Mouse (Mus musculus): ENCODE results near the gene Nod2. TPM values are rescaled to one million over a fixed set of nuclear protein-coding genes. Genes with fewer than 3 reads are reported as not detected.

Gene Nod2
- polyA plus RNA-seq, 1 experiment from 2014 or later, result 0.17 TPM

GRCm38 (mm10) chr8:88655334-88655733, 8.2 kb downstream of the Nod2 start:
- DNase-seq (ENCODE audit: low spot score) (no peak), ATAC-seq (replicated peaks; ENCODE audit: insufficient number of reproducible peaks, low FRiP score, low TSS enrichment, low read depth) (no peak)
- H3K4me3 ChIP-seq (ENCODE audit: low read depth, low read length), result no peak overlapping the region
- no peak overlapping the region for H3K9ac ChIP-seq (replicated peaks; ENCODE audit: low read length)
- no peaks in the 10 kb centered on the region for H3K4me1 ChIP-seq (ENCODE audit: control insufficient read depth, insufficient read depth, low read length)
- no peaks in the 10 kb centered on the region for H3K9me3 ChIP-seq (replicated peaks; ENCODE audit: control insufficient read depth, low read length)
- H3K27ac ChIP-seq (replicated peaks; ENCODE audit: low read depth, low read length), result no peak overlapping the region
- no peak overlapping the region for H3K4me2 ChIP-seq (ENCODE audit: low read depth, low read length)
- no peaks in the 10 kb centered on the region for H3K27me3 ChIP-seq (ENCODE audit: control insufficient read depth, insufficient read depth, low read length)
- no peaks in the 10 kb centered on the region for H3K36me3 ChIP-seq (replicated peaks; ENCODE audit: control insufficient read depth, insufficient read depth, low read depth, low read length)

- no peaks in the 10 kb centered on the region for H3K4me1 ChIP-seq (ENCODE audit: control insufficient read depth, insufficient read depth, low read length)
- H3K4me2 ChIP-seq (ENCODE audit: low read depth, low read length), result no peak overlapping the region
- no peaks in the 10 kb centered on the region for H3K27me3 ChIP-seq (ENCODE audit: control insufficient read depth, insufficient read depth, low read length)
- H3K9ac ChIP-seq (replicated peaks; ENCODE audit: low read length), result no peak overlapping the region
- DNase-seq (ENCODE audit: low spot score) (no peak), ATAC-seq (replicated peaks; ENCODE audit: insufficient number of reproducible peaks, low FRiP score, low TSS enrichment, low read depth) (no peak)
- no peaks in the 10 kb centered on the region for H3K36me3 ChIP-seq (replicated peaks; ENCODE audit: control insufficient read depth, insufficient read depth, low read depth, low read length)
- H3K4me3 ChIP-seq (ENCODE audit: low read depth, low read length), result no peak overlapping the region
- no peaks in the 10 kb centered on the region for H3K9me3 ChIP-seq (replicated peaks; ENCODE audit: control insufficient read depth, low read length)
- WGBS, result 89% methylated on average over 3 of the region's 3 CpGs
- no peak overlapping the region for H3K27ac ChIP-seq (replicated peaks; ENCODE audit: low read depth, low read length)
Measured at GRCm38 (mm10) chr8:88659873-88660272, 12.8 kb downstream of the Nod2 start.

- no peaks in the 10 kb centered on the region for H3K36me3 ChIP-seq (replicated peaks; ENCODE audit: control insufficient read depth, insufficient read depth, low read depth, low read length)
- H3K4me2 ChIP-seq (ENCODE audit: low read depth, low read length), result no peak overlapping the region
- DNase-seq (ENCODE audit: low spot score) (no peak), ATAC-seq (replicated peaks; ENCODE audit: insufficient number of reproducible peaks, low FRiP score, low TSS enrichment, low read depth) (no peak)
- H3K27me3 ChIP-seq (ENCODE audit: control insufficient read depth, insufficient read depth, low read length), result no peaks in the 10 kb centered on the region
- no peaks in the 10 kb centered on the region for H3K4me1 ChIP-seq (ENCODE audit: control insufficient read depth, insufficient read depth, low read length)
- no peak overlapping the region for H3K9ac ChIP-seq (replicated peaks; ENCODE audit: low read length)
- H3K27ac ChIP-seq (replicated peaks; ENCODE audit: low read depth, low read length), result no peak overlapping the region
- H3K4me3 ChIP-seq (ENCODE audit: low read depth, low read length), result no peak overlapping the region
- 78% methylated on average over 6 of the region's 6 CpGs for WGBS
- H3K9me3 ChIP-seq (replicated peaks; ENCODE audit: control insufficient read depth, low read length), result no peaks in the 10 kb centered on the region
Measured at GRCm38 (mm10) chr8:88662401-88662821, 15.3 kb downstream of the Nod2 start.

GRCm38 (mm10) chr8:88664121-88664520, 17.0 kb downstream of the Nod2 start:
- WGBS, result 79% methylated on average over 16 of the region's 16 CpGs
- Histone ChIP-seq H3K9ac (replicated peaks; ENCODE audit: low read length) (no peak overlapping the region), H3K36me3 (replicated peaks; ENCODE audit: control insufficient read depth, insufficient read depth, low read depth, low read length) (no peaks in the 10 kb centered on the region), H3K4me2 (ENCODE audit: low read depth, low read length) (no peak overlapping the region), H3K4me1 (ENCODE audit: control insufficient read depth, insufficient read depth, low read length) (peaks cover 3% of the 10 kb centered on the region; the same call in 1 of the 2 replicates), H3K27ac (replicated peaks; ENCODE audit: low read depth, low read length) (no peak overlapping the region), H3K9me3 (replicated peaks; ENCODE audit: control insufficient read depth, low read length) (no peaks in the 10 kb centered on the region), H3K27me3 (ENCODE audit: control insufficient read depth, insufficient read depth, low read length) (no peaks in the 10 kb centered on the region), H3K4me3 (ENCODE audit: low read depth, low read length) (no peak overlapping the region)
- ATAC-seq (replicated peaks; ENCODE audit: insufficient number of reproducible peaks, low FRiP score, low TSS enrichment, low read depth) (no peak), DNase-seq (ENCODE audit: low spot score) (no peak)

DNA sequence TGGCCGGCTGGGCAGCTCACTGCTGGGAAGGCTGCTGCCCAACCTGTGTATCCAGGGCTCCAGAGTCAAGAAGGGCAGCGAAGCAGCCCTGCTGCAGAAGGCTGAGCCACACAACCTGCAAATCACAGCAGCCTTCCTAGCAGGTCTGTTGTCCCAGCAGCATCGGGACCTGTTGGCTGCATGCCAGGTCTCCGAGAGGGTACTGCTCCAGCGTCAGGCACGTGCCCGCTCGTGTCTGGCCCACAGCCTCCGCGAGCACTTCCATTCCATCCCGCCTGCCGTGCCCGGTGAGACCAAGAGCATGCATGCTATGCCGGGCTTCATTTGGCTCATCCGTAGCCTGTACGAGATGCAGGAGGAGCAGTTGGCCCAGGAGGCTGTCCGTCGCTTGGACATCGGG, 17.8 kb downstream of the Nod2 start:
- peaks cover 3% of the 10 kb centered on the region; the same call in 1 of the 2 replicates for H3K4me1 ChIP-seq (ENCODE audit: control insufficient read depth, insufficient read depth, low read length)
- no peak overlapping the region for H3K4me3 ChIP-seq (ENCODE audit: low read depth, low read length)
- H3K36me3 ChIP-seq (replicated peaks; ENCODE audit: control insufficient read depth, insufficient read depth, low read depth, low read length), result no peaks in the 10 kb centered on the region
- ATAC-seq (replicated peaks; ENCODE audit: insufficient number of reproducible peaks, low FRiP score, low TSS enrichment, low read depth) (no peak), DNase-seq (ENCODE audit: low spot score) (no peak)
- H3K9ac ChIP-seq (replicated peaks; ENCODE audit: low read length), result no peak overlapping the region
- H3K27ac ChIP-seq (replicated peaks; ENCODE audit: low read depth, low read length), result no peak overlapping the region
- WGBS, result 88% methylated on average over 19 of the region's 19 CpGs
- H3K4me2 ChIP-seq (ENCODE audit: low read depth, low read length), result no peak overlapping the region
- no peaks in the 10 kb centered on the region for H3K9me3 ChIP-seq (replicated peaks; ENCODE audit: control insufficient read depth, low read length)
- no peaks in the 10 kb centered on the region for H3K27me3 ChIP-seq (ENCODE audit: control insufficient read depth, insufficient read depth, low read length)

DNA sequence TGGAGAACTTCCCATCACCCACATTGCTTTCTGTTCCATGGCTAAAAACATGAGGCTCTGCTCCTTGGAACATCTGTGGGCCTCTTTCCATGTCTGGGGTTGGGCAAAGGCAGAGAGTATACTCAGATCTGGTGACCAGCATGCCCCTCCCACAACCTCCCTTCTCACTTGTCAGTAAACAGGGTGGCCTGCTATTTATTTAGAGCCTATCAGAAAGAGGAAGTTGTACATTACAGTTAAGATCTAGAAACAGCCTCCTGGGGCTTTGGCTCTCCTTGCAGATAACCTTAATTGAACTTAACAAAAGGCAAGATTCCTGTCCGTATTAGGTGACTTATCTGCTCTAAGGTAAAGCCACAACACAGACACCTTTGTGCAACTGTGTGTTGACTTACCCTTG, 19.3 kb downstream of the Nod2 start:
- H3K4me3 ChIP-seq (ENCODE audit: low read depth, low read length), result no peak overlapping the region
- DNase-seq (ENCODE audit: low spot score) (no peak), ATAC-seq (replicated peaks; ENCODE audit: insufficient number of reproducible peaks, low FRiP score, low TSS enrichment, low read depth) (no peak)
- no peak overlapping the region for H3K9ac ChIP-seq (replicated peaks; ENCODE audit: low read length)
- no peaks in the 10 kb centered on the region for H3K27me3 ChIP-seq (ENCODE audit: control insufficient read depth, insufficient read depth, low read length)
- no peak overlapping the region for H3K27ac ChIP-seq (replicated peaks; ENCODE audit: low read depth, low read length)
- no peaks in the 10 kb centered on the region for H3K9me3 ChIP-seq (replicated peaks; ENCODE audit: control insufficient read depth, low read length)
- H3K4me1 ChIP-seq (ENCODE audit: control insufficient read depth, insufficient read depth, low read length), result peaks cover 3% of the 10 kb centered on the region; the same call in 1 of the 2 replicates
- WGBS, result 54% methylated on average over 1 of the region's 1 CpGs
- no peaks in the 10 kb centered on the region for H3K36me3 ChIP-seq (replicated peaks; ENCODE audit: control insufficient read depth, insufficient read depth, low read depth, low read length)
- H3K4me2 ChIP-seq (ENCODE audit: low read depth, low read length), result no peak overlapping the region

GRCm38 (mm10) chr8:88668400-88669086, 21.4 kb downstream of the Nod2 start:
- 65% methylated on average over 14 of the region's 14 CpGs for WGBS
- no peaks in the 10 kb centered on the region for H3K9me3 ChIP-seq (replicated peaks; ENCODE audit: control insufficient read depth, low read length)
- DNase-seq (ENCODE audit: low spot score), result peak; percentile 49
- no peaks in the 10 kb centered on the region for H3K27me3 ChIP-seq (ENCODE audit: control insufficient read depth, insufficient read depth, low read length)
- no peak; the same call in 1 of the 2 replicates for ATAC-seq (replicated peaks; ENCODE audit: insufficient number of reproducible peaks, low FRiP score, low TSS enrichment, low read depth)
- no peak overlapping the region for H3K4me3 ChIP-seq (ENCODE audit: low read depth, low read length)
- no peak overlapping the region for H3K27ac ChIP-seq (replicated peaks; ENCODE audit: low read depth, low read length)
- no peaks in the 10 kb centered on the region for H3K36me3 ChIP-seq (replicated peaks; ENCODE audit: control insufficient read depth, insufficient read depth, low read depth, low read length)
- H3K9ac ChIP-seq (replicated peaks; ENCODE audit: low read length), result no peak overlapping the region
- H3K4me1 ChIP-seq (ENCODE audit: control insufficient read depth, insufficient read depth, low read length), result peaks cover 3% of the 10 kb centered on the region; the same call in 1 of the 2 replicates
- H3K4me2 ChIP-seq (ENCODE audit: low read depth, low read length), result no peak overlapping the region

DNA sequence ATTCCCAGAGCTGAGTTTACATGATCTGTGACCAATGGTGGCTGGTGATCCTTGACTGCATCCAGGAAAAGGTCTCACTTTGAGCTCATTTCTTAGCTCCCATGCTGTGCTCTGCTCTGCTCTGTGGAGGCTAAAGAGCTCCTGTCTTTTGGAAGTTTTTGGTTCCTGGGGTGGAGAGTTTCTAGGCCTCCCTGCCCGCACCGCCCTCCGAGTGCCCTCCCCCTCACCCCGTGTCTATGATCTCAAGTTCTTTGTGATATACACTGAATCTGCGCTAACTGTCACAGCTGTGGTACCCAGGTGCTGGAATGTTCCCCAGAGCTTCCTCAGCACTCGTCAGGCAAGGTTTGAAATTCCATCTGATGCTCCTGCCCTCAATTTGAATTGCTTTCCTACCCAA, 23.7 kb downstream of the Nod2 start:
- no peak overlapping the region for H3K27ac ChIP-seq (replicated peaks; ENCODE audit: low read depth, low read length)
- H3K36me3 ChIP-seq (replicated peaks; ENCODE audit: control insufficient read depth, insufficient read depth, low read depth, low read length), result no peaks in the 10 kb centered on the region
- 71% methylated on average over 6 of the region's 6 CpGs for WGBS
- DNase-seq (ENCODE audit: low spot score) (peak; percentile 14), ATAC-seq (replicated peaks; ENCODE audit: insufficient number of reproducible peaks, low FRiP score, low TSS enrichment, low read depth) (no peak)
- no peak overlapping the region for H3K4me3 ChIP-seq (ENCODE audit: low read depth, low read length)
- no peak overlapping the region for H3K9ac ChIP-seq (replicated peaks; ENCODE audit: low read length)
- no peak overlapping the region for H3K4me2 ChIP-seq (ENCODE audit: low read depth, low read length)
- no peaks in the 10 kb centered on the region for H3K9me3 ChIP-seq (replicated peaks; ENCODE audit: control insufficient read depth, low read length)
- H3K27me3 ChIP-seq (ENCODE audit: control insufficient read depth, insufficient read depth, low read length), result no peaks in the 10 kb centered on the region
- H3K4me1 ChIP-seq (ENCODE audit: control insufficient read depth, insufficient read depth, low read length), result peaks cover 3% of the 10 kb centered on the region; the same call in 1 of the 2 replicates

All from embryonic facial prominence, embryonic 11.5 days (tissue).